Mouse (Mus musculus): ENCODE data around the gene Prr5l.

DNA sequence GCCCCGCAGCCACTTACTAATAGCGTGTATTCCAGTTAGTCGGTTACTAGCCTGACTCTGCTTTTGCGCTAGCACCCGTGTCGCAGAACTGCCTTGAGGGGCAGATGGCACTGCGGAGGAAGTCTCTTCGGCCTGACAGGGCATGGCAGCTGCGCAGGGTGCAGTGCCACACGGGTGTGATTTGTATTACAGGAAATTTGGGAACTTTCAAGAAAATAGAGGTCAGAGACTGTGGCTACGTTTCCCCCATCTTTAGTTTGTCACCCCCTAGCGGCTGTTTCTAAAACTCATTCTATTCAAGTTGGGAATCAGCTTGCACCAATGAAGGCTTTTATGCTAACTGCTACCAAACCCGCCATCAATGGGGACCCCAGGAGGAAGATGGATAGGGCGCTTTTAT lies 11.6 kb downstream of the Prr5l start:
- TF ChIP-seq CTCF (IDR thresholded peaks at IDR 0.05; ENCODE audit: low read depth) = peak; percentile 79
- no peak for TF ChIP-seq EP300 (optimal IDR thresholded peaks at IDR 0.05)
